16 mouse cellular contexts compared by ENCODE assay signal in the genomic region with DNA sequence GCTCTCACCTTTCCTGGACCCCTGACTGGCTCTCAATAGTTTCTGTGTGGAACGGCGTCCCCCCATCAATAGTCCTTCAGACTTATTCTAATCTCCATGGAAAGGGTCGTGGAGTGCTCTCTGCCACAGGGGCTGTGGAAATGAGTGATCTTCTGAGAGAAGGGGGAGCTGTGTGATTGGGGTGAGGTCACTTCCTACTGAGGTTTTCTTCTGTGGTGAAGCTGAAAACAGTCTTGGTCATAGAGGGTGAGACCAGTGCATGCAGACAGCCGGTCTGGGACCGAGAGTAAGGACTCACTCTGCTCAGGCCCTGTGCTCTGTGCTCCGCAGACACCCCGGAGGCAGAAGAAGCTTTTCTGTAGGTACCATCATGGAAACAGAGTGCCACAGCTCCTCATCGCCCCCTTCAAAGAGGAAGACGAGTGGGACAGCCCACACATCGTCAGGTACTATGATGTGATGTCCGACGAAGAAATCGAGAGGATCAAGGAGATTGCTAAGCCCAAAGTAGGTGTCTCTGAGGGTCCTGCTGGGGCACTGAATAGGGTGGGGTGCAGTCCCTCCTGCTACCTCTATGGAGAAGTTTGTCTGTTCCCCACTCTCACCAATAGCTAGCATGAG. TPM values are rescaled to one million over a fixed set of nuclear protein-coding genes. Genes with fewer than 3 reads are reported as not detected.
"Had no signal": no experiment of that assay in that cellular context is flagged by ENCODE, and none has a peak within 500 bp of the region (broad histone marks: within the 10 kb centered on the region; RNA-seq: fewer than 3 reads in every experiment).

No protein-coding gene starts in this region.

- ATAC-seq: liver, embryonic 12.5 days had no signal

- DNase-seq: kidney, adult 9 months; kidney, postnatal 14 days; kidney, postnatal 4 days; liver; lung, adult 18-20 months; lung, postnatal 10 days; lung, postnatal 36 days; midbrain, embryonic 14.5 days; thymus, adult 18-20 months; thymus, postnatal 36 days had no signal

- H3K27me3 ChIP-seq: liver, embryonic 15.5 days; lung, embryonic 15.5 days had no signal

- H3K27ac ChIP-seq: limb, embryonic 10.5 days; limb, embryonic 13.5 days; liver, embryonic 12.5 days; liver, embryonic 15.5 days; lung, embryonic 15.5 days had no signal

- H3K36me3 ChIP-seq: liver, embryonic 12.5 days; liver, embryonic 15.5 days had no signal

- H3K4me1 ChIP-seq: liver, embryonic 15.5 days had no signal

- H3K4me3 ChIP-seq: limb, embryonic 10.5 days; limb, embryonic 13.5 days; liver, embryonic 12.5 days; liver, embryonic 15.5 days; lung, embryonic 15.5 days had no signal

RNA-seq across cellular contexts. Expression of a gene that starts 51.0 kb away (rescaled TPM):
- total RNA-seq: megakaryocyte-erythroid progenitor cell, adult 5-6 weeks had no signal
